Comparison of ENCODE assay signal across 15 mouse cellular contexts in genomic region chr5:23604036-23604705, GRCm38 (mm10).
A peak's percentile ranks its signal among the peaks of the same experiment; 100 is the strongest.
DNase-seq lines count a peak whose midpoint lies in the region; ATAC-seq lines count a peak whose summit lies in the region.
"Had no signal": no experiment of that assay in that cellular context is flagged by ENCODE, and none has a peak within 500 bp of the region (broad histone marks: within the 10 kb centered on the region; RNA-seq: fewer than 3 reads in every experiment).

No protein-coding gene starts in this region.

- no peaks in the 10 kb centered on the region for H3K36me3 ChIP-seq in limb, embryonic 10.5 days
- no peaks in the 10 kb centered on the region for H3K36me3 ChIP-seq in forebrain, embryonic 13.5 days (ENCODE audit: poor library complexity, severe bottlenecking)

- no peak overlapping the region for H3K4me3 ChIP-seq in limb, embryonic 10.5 days
- H3K4me3 ChIP-seq in forebrain, embryonic 13.5 days = no peak overlapping the region
- H3K4me3 ChIP-seq: heart, embryonic 12.5 days had no signal

- ATAC-seq in monocyte, adult 5-6 weeks (replicated peaks; ENCODE audit: insufficient number of reproducible peaks, low FRiP score, low TSS enrichment, poor library complexity, severe bottlenecking) = peak; percentile 53; the same call in 1 of the 2 replicates
- no peak for ATAC-seq in forebrain, embryonic 13.5 days
- ATAC-seq: forebrain, embryonic 14.5 days; midbrain, embryonic 16.5 days had no signal

- no peaks in the 10 kb centered on the region for H3K9me3 ChIP-seq in limb, embryonic 10.5 days (replicated peaks)
- H3K9me3 ChIP-seq in forebrain, embryonic 13.5 days (replicated peaks) = no peaks in the 10 kb centered on the region
- H3K9me3 ChIP-seq: heart, embryonic 12.5 days had no signal

- peak; percentile 16 for DNase-seq in adrenal gland, postnatal 14 days
- no peak for DNase-seq in adrenal gland, postnatal 4 days (ENCODE audit: low spot score in 2 of 2)
- DNase-seq in CD4-positive, CD25-positive, alpha-beta regulatory T cell, adult 2 months (ENCODE audit: low read depth, low spot score) = peak; percentile 62
- peak; percentile 70 for DNase-seq in induced T-regulatory cell, adult 2 months (ENCODE audit: low read depth)
- no peak for DNase-seq in limb, embryonic 10.5 days (ENCODE audit: low spot score)
- DNase-seq in adipocyte (ENCODE audit: low spot score) = no peak
- DNase-seq: adrenal gland, adult 2 months; cerebellum, postnatal 36 days; left cerebral cortex, postnatal 4 days; retina, postnatal 1 day had no signal

- H3K27me3 ChIP-seq in limb, embryonic 10.5 days (ENCODE audit: low read depth, poor library complexity, severe bottlenecking) = no peaks in the 10 kb centered on the region
- H3K27me3 ChIP-seq in forebrain, embryonic 13.5 days = no peaks in the 10 kb centered on the region
- H3K27me3 ChIP-seq: heart, embryonic 12.5 days had no signal

- H3K9ac ChIP-seq in forebrain, embryonic 13.5 days = no peak overlapping the region
- H3K9ac ChIP-seq: heart, embryonic 12.5 days had no signal

- H3K4me1 ChIP-seq in limb, embryonic 10.5 days = peaks cover 13% of the 10 kb centered on the region
- peaks cover 19% of the 10 kb centered on the region for H3K4me1 ChIP-seq in forebrain, embryonic 13.5 days

- WGBS in limb, embryonic 10.5 days = 86% methylated on average over 7 of the region's 7 CpGs
- 82% methylated on average over 7 of the region's 7 CpGs for WGBS in forebrain, embryonic 13.5 days

- no peak overlapping the region for H3K4me2 ChIP-seq in forebrain, embryonic 13.5 days
- H3K4me2 ChIP-seq: heart, embryonic 12.5 days had no signal

- H3K27ac ChIP-seq in limb, embryonic 10.5 days = no peak overlapping the region
- no peak overlapping the region for H3K27ac ChIP-seq in forebrain, embryonic 13.5 days

Comparison
In these comparisons a context has a peak if more than half of its experiments do, and no peak if none do; other contexts are left out.
1. DNase-seq: peak in adrenal gland, postnatal 14 days (single experiment), CD4-positive, CD25-positive, alpha-beta regulatory T cell, adult 2 months (single experiment) and induced T-regulatory cell, adult 2 months (single experiment); none in adrenal gland, postnatal 4 days (0 of 2), limb, embryonic 10.5 days (single experiment) and adipocyte (single experiment).